In genomic region chr12:72688281-72688680, GRCm38 (mm10) we compare ENCODE assay signal across 17 mouse cellular contexts. TPM values are rescaled to one million over a fixed set of nuclear protein-coding genes. Genes with fewer than 3 reads are reported as not detected.
"Had no signal": no experiment of that assay in that cellular context is flagged by ENCODE, and none has a peak within 500 bp of the region (broad histone marks: within the 10 kb centered on the region; RNA-seq: fewer than 3 reads in every experiment).

No protein-coding gene starts in this region.

RNA-seq across cellular contexts. Expression of gene Gm4756, which starts 38.8 kb away (rescaled TPM):
- polyA plus RNA-seq: intestine, embryonic 16.5 days; kidney, embryonic 16.5 days; limb, embryonic 12.5 days; limb, embryonic 15.5 days; liver, embryonic 16.5 days; lung, embryonic 14.5 days; lung, postnatal 0 days; macrophage; midbrain, embryonic 14.5 days; midbrain, postnatal 0 days; neural tube, embryonic 12.5 days; neural tube, embryonic 15.5 days; small intestine, adult 2 months; spleen, adult 2 months; stomach, embryonic 16.5 days; testis, adult 2 months; urinary bladder, adult 2 months had no signal
